Mouse (Mus musculus) myocyte (in vitro differentiated cells): ENCODE measurements around the gene Srarp. TPM values are rescaled to one million over a fixed set of nuclear protein-coding genes. Genes with fewer than 3 reads are reported as not detected.

ENCODE experiments used
- H3K27me3 ChIP-seq: one replicate; pipeline ENCODE4 v1.6.1; 2011; ENCODE audit not compliant: control insufficient read depth, insufficient read depth, insufficient read length
- H3K36me3 ChIP-seq: one replicate; pipeline ENCODE4 v1.6.1; 2011; ENCODE audit not compliant: control insufficient read depth, insufficient read depth
- H3K4me2 ChIP-seq: one replicate; pipeline ENCODE4 v1.6.1; 2011; ENCODE audit warnings: low read depth, control low read depth
- H3K4me3 ChIP-seq: one replicate; pipeline ENCODE4 v1.5.1; 2011; ENCODE audit warnings: mild to moderate bottlenecking, control low read depth, moderate library complexity
- H3K79me2 ChIP-seq: one replicate; pipeline ENCODE4 v1.6.1; 2011; ENCODE audit not compliant: control insufficient read depth, insufficient read depth
- H3ac ChIP-seq: one replicate; pipeline ENCODE4 v1.6.1; 2011; ENCODE audit not compliant: control insufficient read depth, insufficient read length
- CEBPB ChIP-seq: IDR thresholded peaks from 2 replicates; pipeline ENCODE4 v1.6.1; 2011; ENCODE audit warnings: mild to moderate bottlenecking, moderate library complexity; ENCODE audit not compliant: poor library complexity, insufficient read depth, severe bottlenecking
- E2F4 ChIP-seq: IDR thresholded peaks from one replicate; pipeline ENCODE4 v1.6.1; 2011; ENCODE audit warnings: mild to moderate bottlenecking, control low read depth, moderate library complexity; ENCODE audit not compliant: insufficient read depth
- MAX ChIP-seq: IDR thresholded peaks from one replicate; pipeline ENCODE4 v1.6.1; 2011; ENCODE audit warnings: low read depth, mild to moderate bottlenecking, control low read depth
- MYOD1 ChIP-seq, 3 experiments: IDR thresholded peaks; one replicate each; pipeline ENCODE4 v1.6.1; 2011; ENCODE audit warnings: control low read depth in 2 of 3, low read depth in 2 of 3, mild to moderate bottlenecking in 2 of 3, moderate library complexity in 1 of 3; ENCODE audit not compliant: insufficient read length in 2 of 3, control insufficient read depth in 1 of 3
- MYOG ChIP-seq, 3 experiments: IDR thresholded peaks; one replicate each; pipeline ENCODE4 v1.6.1; 2011; ENCODE audit warnings: control low read depth in 2 of 3, low read depth in 2 of 3, mild to moderate bottlenecking in 2 of 3; ENCODE audit not compliant: insufficient read length in 2 of 3, control insufficient read depth in 1 of 3, insufficient read depth in 1 of 3
- POLR2A ChIP-seq: IDR thresholded peaks from one replicate; pipeline ENCODE4 v1.6.1; 2011; ENCODE audit warnings: low read depth, mild to moderate bottlenecking, control low read depth, moderate library complexity; ENCODE audit not compliant: insufficient read length
- POLR2AphosphoS2 ChIP-seq: IDR thresholded peaks from one replicate; pipeline ENCODE4 v1.6.1; 2011; ENCODE audit warnings: low read depth, control low read depth; ENCODE audit not compliant: insufficient read length
- REST ChIP-seq: IDR thresholded peaks from one replicate; pipeline ENCODE4 v1.6.1; 2011; ENCODE audit warnings: mild to moderate bottlenecking, control low read depth, moderate library complexity; ENCODE audit not compliant: insufficient read depth, insufficient read length
- SRF ChIP-seq: IDR thresholded peaks from one replicate; pipeline ENCODE4 v1.6.1; 2011; ENCODE audit warnings: low read depth; ENCODE audit not compliant: control insufficient read depth, insufficient read length
- TCF12 ChIP-seq: IDR thresholded peaks from one replicate; pipeline ENCODE4 v1.6.1; 2011; ENCODE audit warnings: mild to moderate bottlenecking, control low read depth; ENCODE audit not compliant: poor library complexity, insufficient read depth, severe bottlenecking
- TCF3 ChIP-seq: IDR thresholded peaks from one replicate; pipeline ENCODE4 v1.6.1; 2011; ENCODE audit warnings: low read depth, control low read depth; ENCODE audit not compliant: insufficient read length
- USF1 ChIP-seq: IDR thresholded peaks from one replicate; pipeline ENCODE4 v1.6.1; 2011; ENCODE audit warnings: low read depth, mild to moderate bottlenecking, control low read depth, moderate library complexity
- polyA plus RNA-seq: library from polyadenylated mRNA; unstranded; fragments of >200 nt; fragmentation: generic; extraction: Trizol; gene quantifications from one replicate; pipeline ENCODE4 v1.2.1, GENCODE M21; 2012; ENCODE audit warnings: missing spikeins

Gene Srarp
- polyA plus RNA-seq, 1 experiment: not detected

- TF ChIP-seq MYOG (IDR thresholded peaks at IDR 0.05; ENCODE audit: control insufficient read depth in 1 of 3, insufficient read depth in 1 of 3, insufficient read length in 2 of 3, low read depth in 2 of 3): no peak
- no peak for TF ChIP-seq REST
- TF ChIP-seq MYOD1 (IDR thresholded peaks at IDR 0.05; ENCODE audit: control insufficient read depth in 1 of 3, insufficient read length in 2 of 3, low read depth in 2 of 3): no peak
- no peak for TF ChIP-seq TCF3
- no peak for TF ChIP-seq USF1
- no peak for TF ChIP-seq POLR2A
These were observed 5.0 kb upstream of the Srarp start for GRCm38 (mm10) chr4:141440877-141441276.

GRCm38 (mm10) chr4:141439083-141439803 lies 3.3 kb upstream of the Srarp start:
- Histone ChIP-seq H3K27me3 (no peaks in the 10 kb centered on the region), H3K4me2 (no peak overlapping the region), H3K79me2 (no peaks in the 10 kb centered on the region), H3K36me3 (no peaks in the 10 kb centered on the region), H3K4me3 (no peak overlapping the region), H3ac (no peak overlapping the region)
- no peak for TF ChIP-seq MAX
- TF ChIP-seq SRF: no peak
- no peak for TF ChIP-seq TCF3
- TF ChIP-seq POLR2AphosphoS2: no peak
- no peak for TF ChIP-seq USF1
- TF ChIP-seq E2F4: no peak

More at GRCm38 (mm10) chr4:141440877-141441276, 5.0 kb upstream of the Srarp start:
- Histone ChIP-seq H3K4me2 (no peak overlapping the region), H3K4me3 (no peak overlapping the region), H3K36me3 (no peaks in the 10 kb centered on the region), H3ac (no peak overlapping the region), H3K27me3 (no peaks in the 10 kb centered on the region), H3K79me2 (peaks cover 10% of the 10 kb centered on the region)

GRCm38 (mm10) chr4:141433191-141433590 lies 2.7 kb downstream of the Srarp start:
- Histone ChIP-seq H3K79me2 (no peaks in the 10 kb centered on the region), H3ac (no peak overlapping the region), H3K4me3 (no peak overlapping the region), H3K27me3 (no peaks in the 10 kb centered on the region), H3K4me2 (no peak overlapping the region), H3K36me3 (no peaks in the 10 kb centered on the region)
- no peak for TF ChIP-seq POLR2AphosphoS2
- no peak for TF ChIP-seq CEBPB
- TF ChIP-seq REST: no peak
- no peak for TF ChIP-seq USF1
- TF ChIP-seq TCF12: no peak
- TF ChIP-seq E2F4: no peak

GRCm38 (mm10) chr4:141432666-141433065 lies 3.2 kb downstream of the Srarp start:
- no peak overlapping the region for H3K4me2 ChIP-seq
- no peak overlapping the region for H3ac ChIP-seq
- no peaks in the 10 kb centered on the region for H3K79me2 ChIP-seq
- no peaks in the 10 kb centered on the region for H3K36me3 ChIP-seq
- no peaks in the 10 kb centered on the region for H3K27me3 ChIP-seq
- no peak overlapping the region for H3K4me3 ChIP-seq
- no peak for TF ChIP-seq USF1
- no peak for TF ChIP-seq CEBPB
- no peak for TF ChIP-seq MAX
- no peak for TF ChIP-seq SRF
- no peak for TF ChIP-seq TCF12
- TF ChIP-seq POLR2A: no peak
- no peak for TF ChIP-seq MYOG (IDR thresholded peaks at IDR 0.05; ENCODE audit: control insufficient read depth in 1 of 3, insufficient read depth in 1 of 3, insufficient read length in 2 of 3, low read depth in 2 of 3)
- no peak for TF ChIP-seq TCF3

GRCm38 (mm10) chr4:141430997-141431396 lies 4.9 kb downstream of the Srarp start:
- Histone ChIP-seq H3K4me3 (no peak overlapping the region), H3ac (no peak overlapping the region), H3K27me3 (no peaks in the 10 kb centered on the region)

More at GRCm38 (mm10) chr4:141430997-141431396, 4.9 kb downstream of the Srarp start:
- H3K4me2 ChIP-seq: no peak overlapping the region
- TF ChIP-seq E2F4 (no peak), MYOD1 (IDR thresholded peaks at IDR 0.05; ENCODE audit: control insufficient read depth in 1 of 3, insufficient read length in 2 of 3, low read depth in 2 of 3) (no peak), MAX (no peak), POLR2AphosphoS2 (no peak), POLR2A (no peak), REST (no peak), SRF (no peak), MYOG (IDR thresholded peaks at IDR 0.05; ENCODE audit: control insufficient read depth in 1 of 3, insufficient read depth in 1 of 3, insufficient read length in 2 of 3, low read depth in 2 of 3) (no peak), USF1 (no peak), TCF12 (no peak)
- H3K79me2 ChIP-seq: no peaks in the 10 kb centered on the region
- H3K36me3 ChIP-seq: no peaks in the 10 kb centered on the region
